Mouse (Mus musculus) lung, postnatal 0 days (tissue): ENCODE data around the gene Nlgn2. TPM values are rescaled to one million over a fixed set of nuclear protein-coding genes. Genes with fewer than 3 reads are reported as not detected.

ENCODE experiments used
- ATAC-seq: fragments of 200-750 bp; cut with Nextera tagmentation; 2 replicates; pipeline ENCODE4 v1.8.0; 2017; ENCODE audit warnings: moderate library complexity
- DNase-seq: peaks from one replicate; pipeline ENCODE4 v3.0.0-alpha.2; 2016; ENCODE audit warnings: low spot score
- H3K27ac ChIP-seq: fragments of 300-500 bp; sonication (generic); 2 replicates; pipeline ENCODE4 v1.5.1; 2014; ENCODE audit warnings: antibody characterized with exemption, mild to moderate bottlenecking, low read length, mixed read lengths
- H3K27me3 ChIP-seq: fragments of 300-500 bp; sonication (generic); replicated peaks from 2 replicates; pipeline ENCODE4 v1.6.1; 2014; ENCODE audit warnings: low read length, mixed read lengths; ENCODE audit not compliant: insufficient read depth
- H3K36me3 ChIP-seq: fragments of 300-500 bp; sonication (generic); 2 replicates; pipeline ENCODE4 v1.6.1; 2014; ENCODE audit warnings: low read length, mixed read lengths; ENCODE audit not compliant: insufficient read depth
- H3K4me1 ChIP-seq: fragments of 300-500 bp; sonication (generic); 2 replicates; pipeline ENCODE4 v1.6.1; 2014; ENCODE audit warnings: antibody characterized with exemption, low read depth, low read length, mixed read lengths; ENCODE audit not compliant: insufficient read depth
- H3K4me2 ChIP-seq: fragments of 300-500 bp; sonication (generic); replicated peaks from 2 replicates; pipeline ENCODE4 v1.6.1; 2014; ENCODE audit warnings: low read depth, mild to moderate bottlenecking, low read length, moderate library complexity, mixed read lengths
- H3K4me3 ChIP-seq: fragments of 300-500 bp; sonication (generic); 2 replicates; pipeline ENCODE4 v1.5.1; 2014; ENCODE audit warnings: low read depth, low read length
- H3K9ac ChIP-seq: fragments of 300-500 bp; sonication (generic); replicated peaks from 2 replicates; pipeline ENCODE4 v1.6.1; 2014; ENCODE audit warnings: low read depth, mild to moderate bottlenecking
- H3K9me3 ChIP-seq: fragments of 300-500 bp; sonication (generic); 2 replicates; pipeline ENCODE4 v1.6.1; 2016; ENCODE audit warnings: low read length, mixed read lengths
- CTCF ChIP-seq: IDR thresholded peaks from 2 replicates; pipeline ENCODE4 v1.5.1; 2016; ENCODE audit warnings: antibody characterized with exemption, mild to moderate bottlenecking
- EP300 ChIP-seq: IDR thresholded peaks from 2 replicates; pipeline ENCODE4 v1.6.1; 2016; ENCODE audit warnings: antibody characterized with exemption, mild to moderate bottlenecking, control low read depth
- WGBS: fragments of 180-500 bp; shearing (Covaris S2); extraction: QIAGEN DNeasy Blood & Tissue Kit; methylation state at CpG from one replicate; pipeline ENCODE4 v1.1.7; 2014; 5-methylcytosine and 5-hydroxymethylcytosine counted together
- polyA plus RNA-seq: library from polyadenylated mRNA; unstranded; fragments of >200 nt; fragmentation: Nextera tagmentation; extraction: Ambion mirVana; gene quantifications from 2 replicates; pipeline ENCODE4 v1.2.1, GENCODE M21; 2015

Gene Nlgn2
- polyA plus RNA-seq, 1 experiment from 2014 or later: 2.9 TPM

- Histone ChIP-seq H3K36me3 (no peaks in the 10 kb centered on the region), H3K9ac (no peak within 1 kb of the TSS), H3K27ac (no peak within 1 kb of the TSS), H3K4me2 (no peak within 1 kb of the TSS), H3K4me3 (no peak within 1 kb of the TSS), H3K9me3 (no peaks in the 10 kb centered on the region), H3K4me1 (no peaks in the 10 kb centered on the region), H3K27me3 (no peaks in the 10 kb centered on the region)
- 85% methylated on average over 3 of the region's 3 CpGs for WGBS
- DNase-seq: no peak
- TF ChIP-seq EP300 (no peak), CTCF (no peak)
- ATAC-seq: no peak
Observed at GRCm38 (mm10) chr11:69822080-69822479, 15.5 kb downstream of the Nlgn2 start, which contains the start of gene Spem1. TSS of gene Spem1 (minus strand) at chr11:69822180.

DNA sequence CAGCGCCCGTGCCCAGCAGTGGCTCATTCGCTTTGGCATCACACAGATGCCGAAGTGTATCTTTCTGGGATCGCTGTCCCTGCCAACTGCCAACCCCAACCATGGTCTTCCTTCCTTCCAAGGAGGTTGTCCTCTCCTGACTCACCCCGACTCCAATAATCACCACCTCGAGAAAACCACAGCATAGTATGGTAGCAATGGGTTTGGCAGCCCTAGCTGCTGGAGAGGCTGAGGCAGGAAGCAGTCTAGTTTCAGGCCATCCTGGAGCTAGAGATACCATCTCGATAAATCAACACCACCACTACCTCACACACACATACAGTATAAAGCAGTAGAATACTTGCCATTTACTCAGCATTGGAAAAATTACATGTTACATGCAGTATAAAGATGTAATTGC is 18.7 kb downstream of the Nlgn2 start:
- no peak for TF ChIP-seq CTCF
- TF ChIP-seq EP300: no peak
- Histone ChIP-seq H3K4me2 (no peak overlapping the region), H3K4me1 (no peaks in the 10 kb centered on the region), H3K9ac (no peak overlapping the region), H3K4me3 (no peak overlapping the region), H3K27ac (no peak overlapping the region), H3K27me3 (no peaks in the 10 kb centered on the region), H3K36me3 (no peaks in the 10 kb centered on the region), H3K9me3 (no peaks in the 10 kb centered on the region)
- DNase-seq: no peak
- 88% methylated on average over 8 of the region's 8 CpGs for WGBS
- ATAC-seq: no peak

DNA sequence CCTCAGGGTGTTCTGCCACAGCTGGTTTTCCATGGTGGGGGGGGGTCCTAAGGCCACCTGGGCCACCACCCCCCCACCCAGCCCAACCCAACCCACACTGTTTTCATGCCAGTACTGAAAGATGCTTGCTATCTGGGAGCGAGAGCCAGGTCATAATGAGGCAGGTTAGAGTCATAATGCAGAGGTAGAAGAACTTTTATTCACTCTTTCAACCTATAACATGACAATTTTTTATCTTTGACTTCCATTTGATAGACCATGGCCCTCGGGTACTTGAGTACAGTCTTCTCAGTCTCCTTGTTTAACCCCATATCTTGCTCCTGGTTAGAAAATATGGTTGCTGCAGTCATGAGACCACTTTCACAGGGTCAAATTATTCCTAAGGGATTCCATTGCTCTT is 19.2 kb downstream of the Nlgn2 start, which contains the start of gene Spem2:
TSS of gene Spem2 (minus strand) at position 101 of the 400 bp plus-strand sequence.
- Histone ChIP-seq H3K9me3 (no peaks in the 10 kb centered on the region), H3K36me3 (no peaks in the 10 kb centered on the region), H3K27ac (no peak within 1 kb of the TSS), H3K27me3 (no peaks in the 10 kb centered on the region), H3K4me3 (no peak within 1 kb of the TSS), H3K4me2 (no peak within 1 kb of the TSS), H3K4me1 (no peaks in the 10 kb centered on the region), H3K9ac (no peak within 1 kb of the TSS)
- DNase-seq (no peak), ATAC-seq (no peak)
- TF ChIP-seq CTCF (no peak), EP300 (no peak)
- 72% methylated on average over 2 of the region's 2 CpGs for WGBS

DNA sequence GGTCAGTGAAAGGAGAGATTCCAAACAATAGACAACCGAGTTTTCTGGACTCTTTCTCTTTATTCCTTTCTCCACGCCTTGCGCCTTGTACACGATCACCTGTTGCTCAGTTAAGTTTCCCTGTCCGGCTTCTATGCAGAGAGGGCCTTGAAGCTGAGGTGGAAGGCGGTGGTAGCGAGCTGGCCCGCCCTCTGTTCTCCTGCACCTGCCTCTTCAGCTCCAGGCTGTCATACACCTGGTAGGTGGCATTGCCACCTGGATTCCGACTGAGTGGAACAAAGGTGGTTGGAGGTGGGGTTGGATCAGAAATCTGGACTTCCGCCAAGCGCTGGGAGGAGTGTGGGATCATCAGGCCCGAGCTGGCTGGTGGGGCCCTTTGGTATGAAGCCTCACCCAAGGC is 21.1 kb downstream of the Nlgn2 start:
- Histone ChIP-seq H3K4me3 (no peak overlapping the region), H3K27me3 (no peaks in the 10 kb centered on the region), H3K4me2 (no peak overlapping the region), H3K4me1 (no peaks in the 10 kb centered on the region), H3K9ac (no peak overlapping the region), H3K36me3 (no peaks in the 10 kb centered on the region), H3K9me3 (no peaks in the 10 kb centered on the region), H3K27ac (no peak overlapping the region)
- DNase-seq: no peak
- no peak for ATAC-seq
- TF ChIP-seq CTCF (no peak), EP300 (no peak)
- 85% methylated on average over 12 of the region's 12 CpGs for WGBS

- H3K27me3 ChIP-seq: no peaks in the 10 kb centered on the region
- no peak within 1 kb of the TSS for H3K4me2 ChIP-seq
- TF ChIP-seq CTCF: no peak
- no peaks in the 10 kb centered on the region for H3K36me3 ChIP-seq
- H3K9ac ChIP-seq: no peak within 1 kb of the TSS
- ATAC-seq (no peak), DNase-seq (no peak)
- H3K4me3 ChIP-seq: no peak within 1 kb of the TSS
- H3K4me1 ChIP-seq: no peaks in the 10 kb centered on the region
- no peaks in the 10 kb centered on the region for H3K9me3 ChIP-seq
- 56% methylated on average over 10 of the region's 10 CpGs for WGBS
- no peak within 1 kb of the TSS for H3K27ac ChIP-seq
Observed at GRCm38 (mm10) chr11:69815155-69815554, 22.4 kb downstream of the Nlgn2 start, which contains the start of gene Gm39566. TSS of gene Gm39566 (minus strand) at chr11:69815298.

DNA sequence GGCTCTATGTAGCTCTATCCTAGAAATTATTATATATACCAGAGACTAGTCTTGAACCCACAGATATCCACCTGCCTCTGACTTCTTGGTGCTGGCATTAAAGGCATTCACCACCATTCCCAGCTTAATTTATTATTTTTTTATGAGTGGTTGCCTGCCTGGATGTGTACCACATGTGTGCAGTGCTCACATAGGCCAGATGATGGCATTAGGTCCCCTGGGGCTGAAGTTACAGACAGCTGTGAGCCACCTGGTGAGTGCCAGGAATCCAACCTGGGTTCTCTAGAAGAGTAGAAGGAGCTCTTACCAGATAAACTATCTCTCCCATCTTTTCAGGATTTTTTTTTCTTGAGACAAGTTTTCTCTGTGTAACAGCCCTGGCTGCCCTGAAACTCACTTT is 27.3 kb downstream of the Nlgn2 start:
- no peak overlapping the region for H3K4me2 ChIP-seq
- H3K27me3 ChIP-seq: no peaks in the 10 kb centered on the region
- H3K4me3 ChIP-seq: no peak overlapping the region
- H3K27ac ChIP-seq: no peak overlapping the region
- TF ChIP-seq EP300 (no peak), CTCF (no peak; the same call in 1 of the 2 replicates)
- H3K36me3 ChIP-seq: no peaks in the 10 kb centered on the region
- H3K9ac ChIP-seq: no peak overlapping the region
- no peak for DNase-seq
- H3K9me3 ChIP-seq: no peaks in the 10 kb centered on the region
- ATAC-seq: no peak
- no peaks in the 10 kb centered on the region for H3K4me1 ChIP-seq

- TF ChIP-seq CTCF: no peak
- TF ChIP-seq EP300: no peak
- Histone ChIP-seq H3K4me1 (peaks cover 16% of the 10 kb centered on the region; the same call in 1 of the 2 replicates), H3K27me3 (no peaks in the 10 kb centered on the region), H3K27ac (no peak overlapping the region), H3K4me3 (no peak overlapping the region), H3K9me3 (no peaks in the 10 kb centered on the region), H3K36me3 (no peaks in the 10 kb centered on the region), H3K4me2 (no peak overlapping the region), H3K9ac (no peak overlapping the region)
- ATAC-seq (no peak), DNase-seq (no peak)
- 59% methylated on average over 2 of the region's 2 CpGs for WGBS
Observed at GRCm38 (mm10) chr11:69807641-69808040, 29.9 kb downstream of the Nlgn2 start.
